Mouse (Mus musculus): ENCODE data around the gene Sctr. TPM values are rescaled to one million over a fixed set of nuclear protein-coding genes. Genes with fewer than 3 reads are reported as not detected.
A peak's percentile ranks its signal among the peaks of the same experiment; 100 is the strongest.

The Sctr gene
- total RNA-seq, 2 experiments from 2014 or later: 6.2 to 11.9 TPM

DNA sequence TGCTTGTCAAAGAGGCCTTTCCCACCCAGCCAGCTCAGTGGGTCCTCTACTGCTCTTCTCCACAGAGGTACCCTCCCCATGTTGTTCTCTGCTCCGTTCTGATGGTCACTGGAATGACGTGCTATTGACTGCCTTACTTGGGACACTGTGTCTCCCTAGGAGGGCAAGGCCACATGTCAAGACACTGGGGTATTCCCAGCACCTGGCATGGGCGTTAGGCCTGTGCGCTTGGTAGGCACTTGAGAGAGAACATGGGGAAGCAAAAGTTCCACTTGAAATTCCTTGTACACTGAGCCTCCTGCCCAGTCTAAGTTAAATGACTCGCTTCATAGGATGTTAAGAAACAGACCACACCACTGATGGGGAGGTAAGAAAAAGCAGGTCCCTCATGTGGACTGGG lies 62.4 kb downstream of the Sctr start:
- DNase-seq: no peak

GRCm38 (mm10) chr1:120070168-120070567 lies 63.5 kb downstream of the Sctr start:
- DNase-seq: no peak

DNA sequence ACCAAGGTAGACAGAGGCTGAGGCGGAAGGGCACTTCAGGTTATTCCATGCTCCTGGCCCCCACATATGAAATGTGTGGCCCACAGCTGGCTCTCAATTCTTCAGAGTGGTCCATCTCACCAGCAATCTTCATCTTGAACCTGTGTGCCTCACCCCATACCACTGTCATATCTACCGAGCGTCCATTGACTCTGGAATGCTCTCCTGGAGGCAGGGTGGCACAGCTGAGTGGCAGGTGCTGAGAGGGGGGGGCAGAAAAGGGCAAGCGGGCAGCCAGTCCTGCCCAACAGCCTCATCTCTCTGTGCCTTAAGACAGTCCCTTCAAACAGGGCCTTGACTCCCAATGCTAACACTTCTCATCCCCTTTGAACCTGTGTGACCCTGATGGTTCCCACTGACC lies 64.4 kb downstream of the Sctr start:
- DNase-seq: no peak

GRCm38 (mm10) chr1:120072900-120073299 lies 66.2 kb downstream of the Sctr start:
- peak; percentile 69 to 83 for DNase-seq

DNA sequence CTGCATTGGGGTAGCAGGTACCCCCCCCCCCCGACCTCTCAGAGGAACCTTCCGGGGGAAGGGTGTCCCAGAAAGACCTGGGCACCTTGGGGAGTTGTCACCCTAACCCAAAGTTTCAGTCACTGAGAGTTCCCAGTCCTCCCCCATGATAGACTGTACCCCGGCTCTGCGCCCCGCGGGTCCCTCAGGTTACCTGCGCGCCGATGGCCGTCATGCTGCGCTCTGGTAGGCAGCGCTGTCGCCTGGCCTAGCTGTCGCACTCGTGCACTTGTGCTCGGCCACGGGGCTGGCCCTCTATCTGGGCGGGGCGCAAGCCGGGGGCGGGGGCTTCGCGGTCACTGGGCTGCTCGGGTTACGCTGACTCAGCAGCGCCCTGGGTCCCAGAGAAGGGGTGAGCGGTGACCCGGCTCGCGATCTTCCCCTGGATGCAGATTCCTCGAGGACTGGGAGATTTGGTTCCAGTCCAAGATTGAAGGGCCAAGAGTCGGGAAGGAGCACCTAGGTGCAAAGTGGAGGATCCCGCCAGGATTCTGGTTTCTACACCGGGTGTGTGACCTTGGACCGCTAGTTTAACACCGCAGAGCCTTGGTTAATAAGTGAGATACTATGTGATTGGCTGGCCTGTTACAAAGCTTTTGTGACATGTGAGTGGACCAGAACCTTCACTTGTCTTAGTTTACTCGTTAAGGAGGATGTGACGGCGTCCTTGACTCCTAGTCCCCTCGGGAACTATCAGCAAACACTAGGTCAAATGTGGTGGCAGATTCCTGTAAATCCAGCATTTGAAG lies 67.0 kb downstream of the Sctr start, which contains the start of gene Tmem37:
TSS of gene Tmem37 (minus strand) at position 556 of the 788 bp plus-strand sequence.
- DNase-seq: peak; percentile 90 to 94

GRCm38 (mm10) chr1:120074307-120074702 lies 67.6 kb downstream of the Sctr start:
- no peak for DNase-seq

GRCm38 (mm10) chr1:120074931-120075330 lies 68.2 kb downstream of the Sctr start:
- peak in 1 of 2 experiments; percentile 12 for DNase-seq

DNA sequence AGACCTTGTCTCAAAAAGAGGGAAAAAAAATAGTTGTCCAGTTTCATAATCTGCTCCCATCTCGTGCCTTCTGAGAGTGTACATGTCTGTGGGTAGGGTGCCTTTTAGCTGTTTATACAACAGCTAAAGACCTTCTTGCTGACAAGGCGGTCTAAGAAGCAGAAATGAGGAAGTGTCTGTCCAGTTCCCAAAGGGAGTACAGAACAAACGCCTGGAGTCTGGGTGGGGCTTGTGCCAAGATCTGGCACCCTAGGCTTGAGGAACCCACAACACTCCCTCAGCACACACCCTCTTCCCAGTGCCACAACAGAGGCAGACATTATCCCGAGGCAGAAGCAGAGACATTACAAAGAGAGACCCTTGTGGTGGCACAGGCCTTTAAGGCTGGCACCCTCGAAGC lies 68.8 kb downstream of the Sctr start:
- no peak for DNase-seq

GRCm38 (mm10) chr1:120077746-120078410 lies 71.2 kb downstream of the Sctr start:
- no peak for DNase-seq

GRCm38 (mm10) chr1:120080632-120081031 lies 73.9 kb downstream of the Sctr start:
- peak; percentile 25 to 31 for DNase-seq

GRCm38 (mm10) chr1:120082957-120083585 lies 76.4 kb downstream of the Sctr start:
- DNase-seq: peak in 1 of 2 experiments; percentile 27

- DNase-seq: no peak
These were observed 77.3 kb downstream of the Sctr start for GRCm38 (mm10) chr1:120083921-120084517.

GRCm38 (mm10) chr1:120085696-120086095 lies 79.0 kb downstream of the Sctr start:
- DNase-seq: no peak

- no peak for DNase-seq
These were observed 80.0 kb downstream of the Sctr start for GRCm38 (mm10) chr1:120086644-120087043.

- DNase-seq: no peak
These were observed 82.5 kb downstream of the Sctr start for GRCm38 (mm10) chr1:120089180-120089579.

GRCm38 (mm10) chr1:120090880-120091570 lies 84.3 kb downstream of the Sctr start:
- no peak for DNase-seq

GRCm38 (mm10) chr1:120093482-120094134 lies 86.9 kb downstream of the Sctr start:
- peak; percentile 91 to 92 for DNase-seq

GRCm38 (mm10) chr1:120094920-120095319 lies 88.2 kb downstream of the Sctr start:
- no peak for DNase-seq

GRCm38 (mm10) chr1:120098327-120098726 lies 91.6 kb downstream of the Sctr start:
- peak; percentile 75 for DNase-seq

DNA sequence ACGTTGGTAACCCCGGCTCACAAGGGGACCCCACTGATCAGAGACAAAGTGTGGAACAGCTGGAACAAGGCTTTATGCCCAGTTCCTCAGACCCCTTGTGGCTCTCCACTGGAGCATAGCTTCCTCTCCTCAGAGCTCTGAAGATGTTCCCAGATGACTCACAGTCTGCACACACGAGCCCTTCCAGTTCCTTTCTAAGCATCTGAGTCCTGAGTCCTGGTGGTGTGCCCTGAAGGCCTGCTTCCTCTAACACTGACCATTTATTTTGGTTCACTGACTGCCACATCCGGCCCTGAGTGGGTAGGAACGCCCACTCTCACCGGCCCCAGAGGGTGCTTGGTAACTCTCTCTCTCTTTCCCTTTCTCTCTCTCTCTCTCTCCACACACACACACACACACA lies 92.8 kb downstream of the Sctr start:
- DNase-seq: peak in 1 of 2 experiments; percentile 27

All from adrenal gland, postnatal 36 days (tissue).